Mouse (Mus musculus): Measurements from ENCODE around the gene Gpr108.

- TF ChIP-seq CTCF (IDR thresholded peaks at IDR 0.05; ENCODE audit: low read depth, low read length): no peak
- TF ChIP-seq POLR2A (IDR thresholded peaks at IDR 0.05; ENCODE audit: borderline replicate concordance, low read depth, low read length): peak; percentile 69; the same call in 1 of the 2 replicates
Observed at GRCm38 (mm10) chr17:57278943-57279590, 30.8 kb upstream of the Gpr108 start, which contains the start of gene Vav1.
